Mouse (Mus musculus): ENCODE measurements around the gene Rpp14. TPM values are rescaled to one million over a fixed set of nuclear protein-coding genes. Genes with fewer than 3 reads are reported as not detected.

Gene Rpp14
- polyA plus RNA-seq, 1 experiment = 7.2 TPM

DNA sequence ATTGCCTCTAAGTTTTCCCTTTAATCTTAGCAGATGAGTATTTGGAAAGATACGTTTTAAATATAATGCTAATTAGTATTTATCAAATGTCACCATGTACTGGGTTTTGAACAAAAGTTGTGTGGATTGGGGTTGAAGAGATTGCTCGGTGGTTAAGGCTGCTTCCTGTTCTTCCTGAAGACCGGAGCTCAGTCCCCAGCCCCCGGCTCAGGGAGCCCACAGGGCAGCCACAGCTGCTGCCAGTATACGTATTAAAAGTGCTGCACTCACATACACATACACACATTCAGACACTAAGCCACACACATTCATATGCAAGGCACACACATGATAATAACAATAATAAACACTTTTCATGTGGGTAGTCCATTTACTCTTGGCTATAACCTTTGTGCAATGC lies 42.0 kb upstream of the Rpp14 start:
- H3K27ac ChIP-seq (ENCODE audit: control insufficient read depth, insufficient read depth, low read length) = no peak overlapping the region
- no peaks in the 10 kb centered on the region for H3K27me3 ChIP-seq (ENCODE audit: control insufficient read depth, insufficient read depth, low read length)
- no peaks in the 10 kb centered on the region for H3K36me3 ChIP-seq (ENCODE audit: control insufficient read depth, insufficient read depth, low read length)
- 14% methylated on average over 5 of the region's 5 CpGs for WGBS
- no peak for TF ChIP-seq POLR2A (IDR thresholded peaks at IDR 0.05; ENCODE audit: control insufficient read depth, extremely low read depth, insufficient read depth, low read length, poor library complexity)
- no peak for TF ChIP-seq CTCF (IDR thresholded peaks at IDR 0.05; ENCODE audit: borderline replicate concordance, control insufficient read depth, extremely low read depth, insufficient read depth, low read length, poor library complexity)
- no peak overlapping the region for H3K4me3 ChIP-seq (ENCODE audit: control insufficient read depth, insufficient read depth, low read length)
- no peaks in the 10 kb centered on the region for H3K4me1 ChIP-seq (replicated peaks; ENCODE audit: control insufficient read depth, insufficient read depth, low read length)
- DNase-seq = no peak

DNA sequence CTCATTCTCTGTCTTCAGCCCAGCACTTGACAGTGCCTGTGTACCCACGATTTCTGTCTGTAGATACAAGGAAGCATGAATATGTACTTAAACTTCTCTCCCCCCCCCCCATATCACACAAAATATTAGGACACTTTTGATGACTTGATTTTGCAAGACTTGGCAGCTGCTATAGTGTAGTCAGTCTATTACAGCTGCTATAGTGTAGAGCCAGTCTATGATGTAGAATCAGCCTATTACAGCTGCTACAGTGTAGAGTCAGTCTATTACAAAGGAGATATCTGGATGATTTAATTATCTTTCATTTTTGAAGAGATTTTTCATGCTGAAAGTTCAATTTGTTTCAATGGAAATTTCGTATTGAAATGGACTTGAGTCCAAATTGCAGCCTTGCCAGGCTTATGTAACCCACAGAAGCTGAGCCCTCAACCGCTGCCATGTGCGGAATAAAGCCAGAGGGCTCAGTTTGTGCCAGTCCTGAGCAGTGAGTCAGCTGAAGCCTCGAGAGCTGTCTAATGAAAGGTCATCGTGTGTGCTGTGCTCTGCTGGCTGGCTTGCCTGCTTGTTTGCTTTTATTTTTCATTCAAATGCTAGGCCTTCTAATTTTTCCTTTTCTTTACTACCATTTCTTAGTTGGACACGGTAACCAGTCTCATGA lies 41.2 kb upstream of the Rpp14 start:
- Histone ChIP-seq H3K36me3 (ENCODE audit: control insufficient read depth, insufficient read depth, low read length) (no peaks in the 10 kb centered on the region), H3K27ac (ENCODE audit: control insufficient read depth, insufficient read depth, low read length) (no peak overlapping the region), H3K4me3 (ENCODE audit: control insufficient read depth, insufficient read depth, low read length) (no peak overlapping the region)

DNA sequence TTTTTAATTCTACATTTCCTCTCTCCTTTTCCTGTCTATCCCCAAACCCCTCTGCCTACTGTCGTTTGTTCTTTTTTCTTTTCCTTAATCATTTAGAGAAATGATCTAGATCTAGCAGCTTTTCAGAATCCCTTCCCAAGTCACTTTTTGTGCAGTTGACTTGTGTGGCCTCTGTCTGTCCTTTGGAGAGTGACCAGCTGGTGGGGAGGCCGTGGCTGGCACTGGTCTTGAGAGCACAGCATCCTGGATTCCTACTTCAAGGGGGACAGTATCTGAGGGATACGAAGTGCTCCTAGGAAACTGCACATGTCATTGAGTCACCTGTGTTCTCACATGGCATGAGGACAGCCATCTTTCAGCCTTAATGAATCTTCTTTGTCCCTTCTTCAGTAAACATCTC lies 40.0 kb upstream of the Rpp14 start:
- DNase-seq = no peak
- H3K4me1 ChIP-seq (replicated peaks; ENCODE audit: control insufficient read depth, insufficient read depth, low read length) = no peaks in the 10 kb centered on the region
- TF ChIP-seq CTCF (IDR thresholded peaks at IDR 0.05; ENCODE audit: borderline replicate concordance, control insufficient read depth, extremely low read depth, insufficient read depth, low read length, poor library complexity) (no peak), POLR2A (IDR thresholded peaks at IDR 0.05; ENCODE audit: control insufficient read depth, extremely low read depth, insufficient read depth, low read length, poor library complexity) (no peak)
- H3K27me3 ChIP-seq (ENCODE audit: control insufficient read depth, insufficient read depth, low read length) = no peaks in the 10 kb centered on the region
- 80% methylated on average over 3 of the region's 3 CpGs for WGBS
- no peak overlapping the region for H3K4me3 ChIP-seq (ENCODE audit: control insufficient read depth, insufficient read depth, low read length)
- no peak overlapping the region for H3K27ac ChIP-seq (ENCODE audit: control insufficient read depth, insufficient read depth, low read length)
- no peaks in the 10 kb centered on the region for H3K36me3 ChIP-seq (ENCODE audit: control insufficient read depth, insufficient read depth, low read length)

More for the DNA sequence above, 41.2 kb upstream of the Rpp14 start:
- H3K4me1 ChIP-seq (replicated peaks; ENCODE audit: control insufficient read depth, insufficient read depth, low read length) = no peaks in the 10 kb centered on the region
- DNase-seq = no peak
- no peaks in the 10 kb centered on the region for H3K27me3 ChIP-seq (ENCODE audit: control insufficient read depth, insufficient read depth, low read length)
- 87% methylated on average over 7 of the region's 7 CpGs for WGBS
- TF ChIP-seq POLR2A (IDR thresholded peaks at IDR 0.05; ENCODE audit: control insufficient read depth, extremely low read depth, insufficient read depth, low read length, poor library complexity) (no peak), CTCF (IDR thresholded peaks at IDR 0.05; ENCODE audit: borderline replicate concordance, control insufficient read depth, extremely low read depth, insufficient read depth, low read length, poor library complexity) (no peak)

DNA sequence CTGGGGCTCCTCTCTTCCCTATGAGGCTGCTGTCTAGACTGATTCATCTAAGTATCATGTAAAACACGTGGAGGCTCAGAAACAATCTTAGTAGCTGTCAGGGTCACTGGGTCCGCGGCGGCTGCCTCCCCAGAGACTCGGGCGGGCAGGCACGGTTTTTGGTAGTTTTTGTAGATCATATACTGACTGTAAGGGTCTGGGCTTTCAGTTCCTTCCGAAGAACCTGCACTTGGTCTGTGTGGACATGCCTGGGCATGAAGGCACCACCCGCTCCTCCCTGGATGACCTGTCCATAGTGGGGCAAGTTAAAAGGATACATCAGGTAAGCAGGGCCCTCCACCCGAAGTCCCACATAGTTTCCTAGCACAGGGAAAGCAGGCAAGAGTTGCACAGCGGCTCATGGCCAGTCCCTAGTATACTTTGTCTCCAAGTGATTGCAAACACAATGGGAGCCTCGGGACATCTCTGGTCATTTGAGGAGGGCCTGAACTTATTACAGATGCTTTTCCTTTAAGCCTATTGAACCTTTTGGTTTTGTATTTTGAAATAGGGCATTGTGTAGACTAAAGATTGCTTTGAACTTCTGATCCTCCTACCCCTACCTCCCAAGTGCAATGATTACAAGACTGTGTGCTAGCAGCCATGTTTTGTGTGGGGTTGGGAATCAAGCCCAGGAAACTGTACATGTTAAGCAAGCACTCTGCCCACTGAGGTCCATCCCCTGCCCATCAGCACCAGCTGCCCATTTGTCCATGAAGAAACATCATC lies 39.1 kb upstream of the Rpp14 start:
- WGBS = 93% methylated on average over 12 of the region's 12 CpGs
- TF ChIP-seq POLR2A (IDR thresholded peaks at IDR 0.05; ENCODE audit: control insufficient read depth, extremely low read depth, insufficient read depth, low read length, poor library complexity) (no peak), CTCF (IDR thresholded peaks at IDR 0.05; ENCODE audit: borderline replicate concordance, control insufficient read depth, extremely low read depth, insufficient read depth, low read length, poor library complexity) (no peak)

DNA sequence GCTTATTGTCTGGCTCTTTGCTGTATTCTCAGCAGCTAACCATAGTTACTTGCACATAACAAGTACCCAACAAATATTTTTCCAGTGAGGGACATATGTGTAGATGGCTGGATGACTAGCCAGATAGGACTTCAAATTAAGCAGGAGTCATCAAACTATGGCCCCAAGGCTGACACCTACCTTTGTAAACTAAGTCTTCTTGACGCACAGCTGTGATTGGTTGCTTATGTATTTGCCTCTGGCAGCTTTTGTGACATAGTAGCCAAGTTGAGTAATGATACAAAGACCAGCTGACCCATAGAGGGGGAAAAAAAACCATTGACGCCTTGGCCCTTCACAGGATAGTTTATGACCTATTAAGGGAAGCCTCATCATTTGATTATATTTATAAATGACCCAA lies 38.0 kb upstream of the Rpp14 start:
- DNase-seq = no peak
- H3K4me3 ChIP-seq (ENCODE audit: control insufficient read depth, insufficient read depth, low read length) = no peak overlapping the region
- no peak overlapping the region for H3K27ac ChIP-seq (ENCODE audit: control insufficient read depth, insufficient read depth, low read length)
- TF ChIP-seq CTCF (IDR thresholded peaks at IDR 0.05; ENCODE audit: borderline replicate concordance, control insufficient read depth, extremely low read depth, insufficient read depth, low read length, poor library complexity) (no peak), POLR2A (IDR thresholded peaks at IDR 0.05; ENCODE audit: control insufficient read depth, extremely low read depth, insufficient read depth, low read length, poor library complexity) (no peak)
- no peaks in the 10 kb centered on the region for H3K4me1 ChIP-seq (replicated peaks; ENCODE audit: control insufficient read depth, insufficient read depth, low read length)
- no peaks in the 10 kb centered on the region for H3K27me3 ChIP-seq (ENCODE audit: control insufficient read depth, insufficient read depth, low read length)
- WGBS = 97% methylated on average over 2 of the region's 2 CpGs
- no peaks in the 10 kb centered on the region for H3K36me3 ChIP-seq (ENCODE audit: control insufficient read depth, insufficient read depth, low read length)

More for the DNA sequence above, 39.1 kb upstream of the Rpp14 start:
- no peak overlapping the region for H3K27ac ChIP-seq (ENCODE audit: control insufficient read depth, insufficient read depth, low read length)
- H3K36me3 ChIP-seq (ENCODE audit: control insufficient read depth, insufficient read depth, low read length) = no peaks in the 10 kb centered on the region
- H3K27me3 ChIP-seq (ENCODE audit: control insufficient read depth, insufficient read depth, low read length) = no peaks in the 10 kb centered on the region
- DNase-seq = no peak
- H3K4me3 ChIP-seq (ENCODE audit: control insufficient read depth, insufficient read depth, low read length) = no peak overlapping the region
- H3K4me1 ChIP-seq (replicated peaks; ENCODE audit: control insufficient read depth, insufficient read depth, low read length) = no peaks in the 10 kb centered on the region

DNA sequence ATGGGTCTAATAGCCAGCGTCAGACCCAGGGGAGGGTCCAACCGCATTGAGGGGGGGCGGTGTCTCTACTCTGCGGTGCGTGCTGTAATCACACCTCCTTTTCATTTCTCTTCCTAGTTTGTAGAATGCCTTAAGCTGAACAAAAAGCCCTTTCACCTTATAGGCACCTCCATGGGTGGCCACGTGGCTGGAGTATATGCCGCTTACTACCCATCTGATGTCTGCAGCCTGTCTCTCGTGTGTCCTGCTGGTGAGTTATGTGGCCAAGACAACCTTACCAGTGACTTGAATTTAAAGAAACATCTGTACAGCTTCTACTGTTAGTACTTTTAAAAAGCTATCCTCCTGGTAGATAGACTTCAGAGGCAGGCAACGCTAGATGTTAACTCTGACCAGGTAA lies 37.6 kb upstream of the Rpp14 start:
- TF ChIP-seq POLR2A (IDR thresholded peaks at IDR 0.05; ENCODE audit: control insufficient read depth, extremely low read depth, insufficient read depth, low read length, poor library complexity) (no peak), CTCF (IDR thresholded peaks at IDR 0.05; ENCODE audit: borderline replicate concordance, control insufficient read depth, extremely low read depth, insufficient read depth, low read length, poor library complexity) (no peak)
- no peak overlapping the region for H3K27ac ChIP-seq (ENCODE audit: control insufficient read depth, insufficient read depth, low read length)
- WGBS = 97% methylated on average over 9 of the region's 9 CpGs
- no peaks in the 10 kb centered on the region for H3K27me3 ChIP-seq (ENCODE audit: control insufficient read depth, insufficient read depth, low read length)
- no peak overlapping the region for H3K4me3 ChIP-seq (ENCODE audit: control insufficient read depth, insufficient read depth, low read length)
- H3K4me1 ChIP-seq (replicated peaks; ENCODE audit: control insufficient read depth, insufficient read depth, low read length) = no peaks in the 10 kb centered on the region
- no peaks in the 10 kb centered on the region for H3K36me3 ChIP-seq (ENCODE audit: control insufficient read depth, insufficient read depth, low read length)
- DNase-seq = no peak
